Mouse (Mus musculus): Measurements from ENCODE around the gene Rin3.

DNA sequence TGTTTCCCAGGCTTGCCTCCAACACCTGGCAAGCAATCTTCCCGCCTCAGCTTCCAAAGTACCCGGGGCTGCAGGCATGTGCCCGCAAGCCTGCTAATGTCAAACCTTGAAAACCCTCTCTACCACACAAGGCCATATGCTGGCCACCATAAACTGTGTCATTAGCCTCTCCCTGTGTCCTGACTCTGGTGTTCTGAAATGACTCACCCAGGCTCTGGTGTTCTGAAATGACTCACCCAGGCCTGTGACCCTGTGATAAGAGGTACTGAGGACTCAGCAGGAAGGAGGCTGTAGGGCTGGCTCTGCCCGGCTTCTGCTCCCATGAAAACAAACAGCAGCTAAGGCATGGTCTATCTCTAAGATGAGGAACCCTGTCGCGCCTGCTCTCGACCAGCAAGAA lies 143.4 kb downstream of the Rin3 start:
- no peak for TF ChIP-seq CTCF (IDR thresholded peaks at IDR 0.05; ENCODE audit: low read depth)
- TF ChIP-seq EP300 (IDR thresholded peaks at IDR 0.05; ENCODE audit: low read depth) = no peak
